Mouse (Mus musculus) spleen, adult 2 months (tissue): ENCODE results near the gene Zfp791.

ENCODE experiments used
- CTCF ChIP-seq: fragments of 200-500 bp; IDR thresholded peaks from 2 replicates; pipeline ENCODE4 v1.5.1; 2011; ENCODE audit warnings: mild to moderate bottlenecking, inconsistent platforms; ENCODE audit not compliant: insufficient read depth, insufficient read length, insufficient replicate concordance; ENCODE audit errors: extremely low read depth
- POLR2A ChIP-seq: fragments of 200-500 bp; IDR thresholded peaks from 2 replicates; pipeline ENCODE4 v1.6.1; 2011; ENCODE audit warnings: low read depth, low read length, inconsistent platforms

DNA sequence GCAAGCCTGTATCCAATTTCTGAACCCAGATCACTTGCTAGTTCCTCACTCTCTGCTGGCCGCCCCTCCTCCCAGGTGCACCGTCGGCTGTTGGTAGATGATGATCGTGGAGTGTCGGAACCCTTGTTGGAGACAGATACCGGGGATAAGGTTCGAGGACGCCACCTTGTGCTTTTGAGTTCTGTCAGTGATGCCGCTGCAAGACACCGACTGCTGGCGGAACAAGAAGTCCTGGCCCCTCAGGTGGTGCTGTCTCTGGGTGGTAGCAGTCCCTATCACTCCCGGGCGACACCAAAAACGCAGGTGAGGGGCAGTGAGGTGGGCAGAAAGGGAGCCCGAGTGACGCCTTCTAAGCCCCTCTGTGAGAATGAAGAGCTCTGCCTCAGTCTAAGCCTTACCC is 26.7 kb downstream of the Zfp791 start:
- TF ChIP-seq CTCF (no peak), POLR2A (no peak)
